Mouse (Mus musculus): Measurements from ENCODE around the gene Trabd2b. TPM values are rescaled to one million over a fixed set of nuclear protein-coding genes. Genes with fewer than 3 reads are reported as not detected.

Trabd2b gene
- total RNA-seq, 1 experiment: 0.31 TPM

GRCm38 (mm10) chr4:114486885-114487531, 80.5 kb downstream of the Trabd2b start:
- H3K9me3 ChIP-seq (ENCODE audit: control insufficient read depth, insufficient read depth, low read depth, low read length): no peaks in the 10 kb centered on the region
- H3K27ac ChIP-seq (ENCODE audit: insufficient read depth, low read depth, low read length, poor library complexity, severe bottlenecking): no peak overlapping the region
- H3K4me3 ChIP-seq (ENCODE audit: insufficient read depth in 1 of 2, low read depth in 1 of 2, low read length in 2 of 2, poor library complexity in 1 of 2, severe bottlenecking in 1 of 2): no peak overlapping the region
- TF ChIP-seq ZNF384 (IDR thresholded peaks at IDR 0.05; ENCODE audit: low read depth, low read length) (no peak), MAFK (IDR thresholded peaks at IDR 0.05; ENCODE audit: insufficient read depth, low read depth, low read length) (no peak), HCFC1 (IDR thresholded peaks at IDR 0.05; ENCODE audit: borderline replicate concordance, insufficient read depth, low read length) (no peak), CHD2 (IDR thresholded peaks at IDR 0.05; ENCODE audit: low read depth, low read length) (no peak), ZC3H11A (IDR thresholded peaks at IDR 0.05; ENCODE audit: borderline replicate concordance, low read depth, low read length) (no peak)
- in situ Hi-C loops (cut with MboI; ENCODE audit: low sequenced_read_pairs in 2 of 2, unreplicated experiment in 2 of 2): no loop called here
- H3K4me1 ChIP-seq (ENCODE audit: control insufficient read depth in 2 of 2, insufficient read depth in 2 of 2, low read length in 2 of 2, poor library complexity in 1 of 2): no peaks in the 10 kb centered on the region
- H3K36me3 ChIP-seq (ENCODE audit: control insufficient read depth, insufficient read depth, low read length, poor library complexity, severe bottlenecking): no peaks in the 10 kb centered on the region
- H3K9ac ChIP-seq (ENCODE audit: insufficient read depth, low read depth, low read length, poor library complexity, severe bottlenecking): no peak overlapping the region
- DNase-seq (ENCODE audit: low read depth, low spot score): no peak

GRCm38 (mm10) chr4:114487701-114488100, 81.2 kb downstream of the Trabd2b start:
- H3K4me1 ChIP-seq (ENCODE audit: control insufficient read depth in 2 of 2, insufficient read depth in 2 of 2, low read length in 2 of 2, poor library complexity in 1 of 2): no peaks in the 10 kb centered on the region
- H3K9ac ChIP-seq (ENCODE audit: insufficient read depth, low read depth, low read length, poor library complexity, severe bottlenecking): no peak overlapping the region
- in situ Hi-C loops (cut with MboI; ENCODE audit: low sequenced_read_pairs in 2 of 2, unreplicated experiment in 2 of 2): no loop called here
- H3K36me3 ChIP-seq (ENCODE audit: control insufficient read depth, insufficient read depth, low read length, poor library complexity, severe bottlenecking): no peaks in the 10 kb centered on the region
- H3K9me3 ChIP-seq (ENCODE audit: control insufficient read depth, insufficient read depth, low read depth, low read length): no peaks in the 10 kb centered on the region
- no peak for DNase-seq (ENCODE audit: low read depth, low spot score)
- H3K27ac ChIP-seq (ENCODE audit: insufficient read depth, low read depth, low read length, poor library complexity, severe bottlenecking): no peak overlapping the region
- H3K4me3 ChIP-seq (ENCODE audit: insufficient read depth in 1 of 2, low read depth in 1 of 2, low read length in 2 of 2, poor library complexity in 1 of 2, severe bottlenecking in 1 of 2): no peak overlapping the region
- TF ChIP-seq MAFK (IDR thresholded peaks at IDR 0.05; ENCODE audit: insufficient read depth, low read depth, low read length): no peak
- no peak for TF ChIP-seq CHD2 (IDR thresholded peaks at IDR 0.05; ENCODE audit: low read depth, low read length)
- no peak for TF ChIP-seq ZC3H11A (IDR thresholded peaks at IDR 0.05; ENCODE audit: borderline replicate concordance, low read depth, low read length)
- no peak for TF ChIP-seq HCFC1 (IDR thresholded peaks at IDR 0.05; ENCODE audit: borderline replicate concordance, insufficient read depth, low read length)
- no peak for TF ChIP-seq ZNF384 (IDR thresholded peaks at IDR 0.05; ENCODE audit: low read depth, low read length)

GRCm38 (mm10) chr4:114492157-114492556, 85.6 kb downstream of the Trabd2b start:
- TF ChIP-seq ZNF384 (IDR thresholded peaks at IDR 0.05; ENCODE audit: low read depth, low read length) (no peak), MAFK (IDR thresholded peaks at IDR 0.05; ENCODE audit: insufficient read depth, low read depth, low read length) (no peak), CHD2 (IDR thresholded peaks at IDR 0.05; ENCODE audit: low read depth, low read length) (no peak), ZC3H11A (IDR thresholded peaks at IDR 0.05; ENCODE audit: borderline replicate concordance, low read depth, low read length) (no peak), HCFC1 (IDR thresholded peaks at IDR 0.05; ENCODE audit: borderline replicate concordance, insufficient read depth, low read length) (no peak)
- Histone ChIP-seq H3K4me1 (ENCODE audit: control insufficient read depth in 2 of 2, insufficient read depth in 2 of 2, low read length in 2 of 2, poor library complexity in 1 of 2) (no peaks in the 10 kb centered on the region), H3K9ac (ENCODE audit: insufficient read depth, low read depth, low read length, poor library complexity, severe bottlenecking) (no peak overlapping the region), H3K9me3 (ENCODE audit: control insufficient read depth, insufficient read depth, low read depth, low read length) (no peaks in the 10 kb centered on the region), H3K27ac (ENCODE audit: insufficient read depth, low read depth, low read length, poor library complexity, severe bottlenecking) (no peak overlapping the region), H3K36me3 (ENCODE audit: control insufficient read depth, insufficient read depth, low read length, poor library complexity, severe bottlenecking) (no peaks in the 10 kb centered on the region), H3K4me3 (ENCODE audit: insufficient read depth in 1 of 2, low read depth in 1 of 2, low read length in 2 of 2, poor library complexity in 1 of 2, severe bottlenecking in 1 of 2) (no peak overlapping the region)
- DNase-seq (ENCODE audit: low read depth, low spot score): no peak
- in situ Hi-C loops (cut with MboI; ENCODE audit: low sequenced_read_pairs in 2 of 2, unreplicated experiment in 2 of 2): no loop called here

GRCm38 (mm10) chr4:114494035-114494434, 87.5 kb downstream of the Trabd2b start:
- H3K9me3 ChIP-seq (ENCODE audit: control insufficient read depth, insufficient read depth, low read depth, low read length): no peaks in the 10 kb centered on the region
- TF ChIP-seq MAFK (IDR thresholded peaks at IDR 0.05; ENCODE audit: insufficient read depth, low read depth, low read length): no peak
- no peak for TF ChIP-seq CHD2 (IDR thresholded peaks at IDR 0.05; ENCODE audit: low read depth, low read length)
- no peak for TF ChIP-seq ZNF384 (IDR thresholded peaks at IDR 0.05; ENCODE audit: low read depth, low read length)
- TF ChIP-seq ZC3H11A (IDR thresholded peaks at IDR 0.05; ENCODE audit: borderline replicate concordance, low read depth, low read length): no peak
- TF ChIP-seq HCFC1 (IDR thresholded peaks at IDR 0.05; ENCODE audit: borderline replicate concordance, insufficient read depth, low read length): no peak
- in situ Hi-C loops (cut with MboI; ENCODE audit: low sequenced_read_pairs in 2 of 2, unreplicated experiment in 2 of 2): no loop called here
- H3K27ac ChIP-seq (ENCODE audit: insufficient read depth, low read depth, low read length, poor library complexity, severe bottlenecking): no peak overlapping the region
- no peak overlapping the region for H3K4me3 ChIP-seq (ENCODE audit: insufficient read depth in 1 of 2, low read depth in 1 of 2, low read length in 2 of 2, poor library complexity in 1 of 2, severe bottlenecking in 1 of 2)
- no peaks in the 10 kb centered on the region for H3K4me1 ChIP-seq (ENCODE audit: control insufficient read depth in 2 of 2, insufficient read depth in 2 of 2, low read length in 2 of 2, poor library complexity in 1 of 2)
- no peaks in the 10 kb centered on the region for H3K36me3 ChIP-seq (ENCODE audit: control insufficient read depth, insufficient read depth, low read length, poor library complexity, severe bottlenecking)
- DNase-seq (ENCODE audit: low read depth, low spot score): no peak
- H3K9ac ChIP-seq (ENCODE audit: insufficient read depth, low read depth, low read length, poor library complexity, severe bottlenecking): no peak overlapping the region

Measured in ES-E14 (cell line).